Mouse (Mus musculus): ENCODE data around the gene Rnf8. TPM values are rescaled to one million over a fixed set of nuclear protein-coding genes. Genes with fewer than 3 reads are reported as not detected.
A peak's percentile ranks its signal among the peaks of the same experiment; 100 is the strongest.

The Rnf8 gene
- polyA plus RNA-seq, 1 experiment = 20.9 TPM

- Histone ChIP-seq H3K36me3 (ENCODE audit: control insufficient read depth, insufficient read depth) (no peaks in the 10 kb centered on the region), H3ac (ENCODE audit: control insufficient read depth, insufficient read length) (peak within 1 kb of the TSS; percentile 56), H3K4me3 (peak within 1 kb of the TSS; percentile 83), H3K27me3 (ENCODE audit: control insufficient read depth, insufficient read depth, insufficient read length) (no peaks in the 10 kb centered on the region), H3K4me2 (ENCODE audit: low read depth) (peak within 1 kb of the TSS; percentile 93), H3K79me2 (ENCODE audit: control insufficient read depth, insufficient read depth) (peaks cover 14% of the 10 kb centered on the region)
- TF ChIP-seq USF1 (IDR thresholded peaks at IDR 0.05; ENCODE audit: low read depth) (no peak), TCF12 (IDR thresholded peaks at IDR 0.05; ENCODE audit: insufficient read depth, poor library complexity, severe bottlenecking) (no peak), E2F4 (IDR thresholded peaks at IDR 0.05; ENCODE audit: insufficient read depth) (peak; percentile 59), POLR2A (IDR thresholded peaks at IDR 0.05; ENCODE audit: insufficient read length, low read depth) (peak; percentile 97), TCF3 (IDR thresholded peaks at IDR 0.05; ENCODE audit: insufficient read length, low read depth) (no peak), POLR2AphosphoS2 (IDR thresholded peaks at IDR 0.05; ENCODE audit: insufficient read length, low read depth) (peak; percentile 95), SRF (IDR thresholded peaks at IDR 0.05; ENCODE audit: control insufficient read depth, insufficient read length, low read depth) (no peak), REST (IDR thresholded peaks at IDR 0.05; ENCODE audit: insufficient read depth, insufficient read length) (no peak), MAX (IDR thresholded peaks at IDR 0.05; ENCODE audit: low read depth) (no peak), MYOG (IDR thresholded peaks at IDR 0.05; ENCODE audit: control insufficient read depth in 1 of 3, insufficient read depth in 1 of 3, insufficient read length in 2 of 3, low read depth in 2 of 3) (peak in 1 of 3 experiments; percentile 30), MYOD1 (IDR thresholded peaks at IDR 0.05; ENCODE audit: control insufficient read depth in 1 of 3, insufficient read length in 2 of 3, low read depth in 2 of 3) (peak in 1 of 3 experiments; percentile 25), CEBPB (IDR thresholded peaks at IDR 0.05; ENCODE audit: insufficient read depth, poor library complexity, severe bottlenecking) (no peak)
Observed at GRCm38 (mm10) chr17:29660076-29660761, 45.6 kb downstream of the Rnf8 start, which contains the start of gene Cmtr1. Cmtr1 (plus strand) TSS chr17:29660595.

- peak overlapping the region; percentile 83 for H3K4me3 ChIP-seq
- peak overlapping the region; percentile 56 for H3ac ChIP-seq (ENCODE audit: control insufficient read depth, insufficient read length)
- H3K36me3 ChIP-seq (ENCODE audit: control insufficient read depth, insufficient read depth) = no peaks in the 10 kb centered on the region
- H3K4me2 ChIP-seq (ENCODE audit: low read depth) = peak overlapping the region; percentile 93
- TF ChIP-seq MAX (IDR thresholded peaks at IDR 0.05; ENCODE audit: low read depth) (no peak), USF1 (IDR thresholded peaks at IDR 0.05; ENCODE audit: low read depth) (no peak), REST (IDR thresholded peaks at IDR 0.05; ENCODE audit: insufficient read depth, insufficient read length) (no peak), E2F4 (IDR thresholded peaks at IDR 0.05; ENCODE audit: insufficient read depth) (no peak), POLR2A (IDR thresholded peaks at IDR 0.05; ENCODE audit: insufficient read length, low read depth) (no peak), MYOG (IDR thresholded peaks at IDR 0.05; ENCODE audit: control insufficient read depth in 1 of 3, insufficient read depth in 1 of 3, insufficient read length in 2 of 3, low read depth in 2 of 3) (no peak), MYOD1 (IDR thresholded peaks at IDR 0.05; ENCODE audit: control insufficient read depth in 1 of 3, insufficient read length in 2 of 3, low read depth in 2 of 3) (no peak), CEBPB (IDR thresholded peaks at IDR 0.05; ENCODE audit: insufficient read depth, poor library complexity, severe bottlenecking) (no peak), TCF12 (IDR thresholded peaks at IDR 0.05; ENCODE audit: insufficient read depth, poor library complexity, severe bottlenecking) (no peak), SRF (IDR thresholded peaks at IDR 0.05; ENCODE audit: control insufficient read depth, insufficient read length, low read depth) (no peak), TCF3 (IDR thresholded peaks at IDR 0.05; ENCODE audit: insufficient read length, low read depth) (no peak), POLR2AphosphoS2 (IDR thresholded peaks at IDR 0.05; ENCODE audit: insufficient read length, low read depth) (no peak)
- H3K79me2 ChIP-seq (ENCODE audit: control insufficient read depth, insufficient read depth) = peaks cover 14% of the 10 kb centered on the region
- no peaks in the 10 kb centered on the region for H3K27me3 ChIP-seq (ENCODE audit: control insufficient read depth, insufficient read depth, insufficient read length)
Observed at GRCm38 (mm10) chr17:29660762-29661391, 46.3 kb downstream of the Rnf8 start.

- Histone ChIP-seq H3ac (ENCODE audit: control insufficient read depth, insufficient read length) (no peak overlapping the region), H3K4me3 (no peak overlapping the region), H3K36me3 (ENCODE audit: control insufficient read depth, insufficient read depth) (peaks cover 4% of the 10 kb centered on the region), H3K79me2 (ENCODE audit: control insufficient read depth, insufficient read depth) (peaks cover 15% of the 10 kb centered on the region), H3K4me2 (ENCODE audit: low read depth) (no peak overlapping the region), H3K27me3 (ENCODE audit: control insufficient read depth, insufficient read depth, insufficient read length) (no peaks in the 10 kb centered on the region)
- TF ChIP-seq TCF12 (IDR thresholded peaks at IDR 0.05; ENCODE audit: insufficient read depth, poor library complexity, severe bottlenecking) (no peak), MYOG (IDR thresholded peaks at IDR 0.05; ENCODE audit: control insufficient read depth in 1 of 3, insufficient read depth in 1 of 3, insufficient read length in 2 of 3, low read depth in 2 of 3) (no peak), USF1 (IDR thresholded peaks at IDR 0.05; ENCODE audit: low read depth) (no peak), POLR2AphosphoS2 (IDR thresholded peaks at IDR 0.05; ENCODE audit: insufficient read length, low read depth) (no peak), MAX (IDR thresholded peaks at IDR 0.05; ENCODE audit: low read depth) (no peak), E2F4 (IDR thresholded peaks at IDR 0.05; ENCODE audit: insufficient read depth) (no peak), TCF3 (IDR thresholded peaks at IDR 0.05; ENCODE audit: insufficient read length, low read depth) (no peak), SRF (IDR thresholded peaks at IDR 0.05; ENCODE audit: control insufficient read depth, insufficient read length, low read depth) (no peak), REST (IDR thresholded peaks at IDR 0.05; ENCODE audit: insufficient read depth, insufficient read length) (no peak), CEBPB (IDR thresholded peaks at IDR 0.05; ENCODE audit: insufficient read depth, poor library complexity, severe bottlenecking) (no peak), MYOD1 (IDR thresholded peaks at IDR 0.05; ENCODE audit: control insufficient read depth in 1 of 3, insufficient read length in 2 of 3, low read depth in 2 of 3) (no peak), POLR2A (IDR thresholded peaks at IDR 0.05; ENCODE audit: insufficient read length, low read depth) (no peak)
Observed at GRCm38 (mm10) chr17:29662145-29662544, 47.6 kb downstream of the Rnf8 start.
